17 mouse cellular contexts compared by ENCODE assay signal in genomic region chr17:42190206-42190902, GRCm38 (mm10).
DNase-seq lines count a peak whose midpoint lies in the region; TF ChIP-seq lines count a peak whose summit lies in the region.
"Had no signal": no experiment of that assay in that cellular context is flagged by ENCODE, and none has a peak within 500 bp of the region (broad histone marks: within the 10 kb centered on the region; RNA-seq: fewer than 3 reads in every experiment).

No protein-coding gene starts in this region.

- TF ChIP-seq CTCF in layer of hippocampus, adult 2 months (conservative IDR thresholded peaks at IDR 0.05) = no peak
- no peak for TF ChIP-seq CTCF in brain, embryonic 14.5 days (IDR thresholded peaks at IDR 0.05; ENCODE audit: borderline replicate concordance, extremely low read depth, insufficient read depth, insufficient read length)

- DNase-seq in layer of hippocampus, postnatal 10 days (ENCODE audit: low spot score in 2 of 2) = peak; percentile 14 to 25
- DNase-seq in layer of hippocampus, adult 2 months (ENCODE audit: low spot score in 2 of 2) = no peak
- peak; percentile 43 for DNase-seq in brain, embryonic 14.5 days (ENCODE audit: low read depth)
- DNase-seq in cerebellum, adult 18-20 months = peak; percentile 71 to 80
- DNase-seq in cerebellum, postnatal 25 days = peak; percentile 73 to 87
- DNase-seq in heart, postnatal 4 days = no peak
- no peak for DNase-seq in heart, adult 11 months
- DNase-seq: adrenal gland, postnatal 10 days; heart, postnatal 14 days; kidney, adult 18-20 months; thymus, postnatal 25 days had no signal

- no peak for TF ChIP-seq POLR2A in brain, embryonic 14.5 days (IDR thresholded peaks at IDR 0.05; ENCODE audit: borderline replicate concordance, extremely low read depth, insufficient read depth, insufficient read length, poor library complexity, severe bottlenecking)

- no peak overlapping the region for H3K4me3 ChIP-seq in layer of hippocampus, adult 2 months
- H3K4me3 ChIP-seq: heart, embryonic 12.5 days; midbrain, embryonic 10.5 days; neural tube, embryonic 12.5 days had no signal

- no peak overlapping the region for H3K27ac ChIP-seq in layer of hippocampus, adult 2 months
- H3K27ac ChIP-seq: kidney, postnatal 0 days; liver, embryonic 14.5 days; macrophage; midbrain, embryonic 10.5 days; neural tube, embryonic 12.5 days had no signal

Comparison
In these comparisons a context has a peak if more than half of its experiments do, and no peak if none do; other contexts are left out.
1. DNase-seq: peak in layer of hippocampus, postnatal 10 days (2 of 2), brain, embryonic 14.5 days (single experiment), cerebellum, adult 18-20 months (2 of 2) and cerebellum, postnatal 25 days (2 of 2); none in layer of hippocampus, adult 2 months (0 of 2), heart, postnatal 4 days (single experiment) and heart, adult 11 months (single experiment).